Mouse (Mus musculus) spleen, adult 18-20 months (tissue): ENCODE results near the gene Glud1.

Source experiments
- DNase-seq, 2 experiments: peaks; one replicate each; pipeline ENCODE4 v3.0.0; 2022; ENCODE audit warnings: mixed read lengths in 2 of 2

The Glud1 gene

DNA sequence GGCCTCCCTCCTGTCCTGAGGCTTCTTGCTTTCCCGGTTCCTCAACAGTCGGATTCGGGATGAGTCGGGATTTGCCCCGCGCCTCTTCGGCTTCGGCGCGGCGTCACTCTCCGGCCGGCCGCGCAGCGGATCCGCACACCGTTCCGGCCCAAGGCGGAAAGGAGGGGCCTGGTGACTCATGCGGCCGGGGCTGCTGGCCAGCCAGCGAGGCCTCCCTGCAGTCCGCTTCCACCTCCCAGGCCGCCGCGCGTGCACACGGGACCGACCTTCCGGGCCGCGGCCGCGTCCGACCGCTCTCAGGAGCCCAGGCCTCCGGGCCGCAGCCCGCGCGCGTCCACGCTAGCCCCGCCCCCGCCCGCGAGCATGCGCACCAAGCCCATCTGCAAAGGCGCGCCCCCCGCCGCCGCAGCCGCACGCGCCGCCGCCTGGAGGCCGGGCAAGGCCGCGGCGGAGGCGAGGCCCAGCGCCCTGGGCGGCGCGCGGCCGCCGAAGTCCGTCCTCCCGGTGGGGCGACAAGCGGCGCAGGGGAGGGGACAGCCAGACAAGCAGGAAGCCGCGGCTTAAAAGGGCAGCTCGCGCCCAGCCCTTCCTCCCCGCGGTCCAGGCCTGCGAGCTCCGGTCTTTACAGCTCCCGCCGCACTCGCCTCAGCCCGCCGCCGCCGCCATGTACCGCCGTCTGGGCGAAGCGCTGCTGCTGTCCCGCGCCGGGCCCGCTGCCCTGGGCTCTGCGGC lies at the start of gene Glud1, which contains the start of gene Shld2:
TSS of gene Glud1 (plus strand) at position 494 of the 732 bp plus-strand sequence.
TSS of gene Shld2 (minus strand) at position 260 of the 732 bp plus-strand sequence.
- DNase-seq: peak; percentile 94 to 95

DNA sequence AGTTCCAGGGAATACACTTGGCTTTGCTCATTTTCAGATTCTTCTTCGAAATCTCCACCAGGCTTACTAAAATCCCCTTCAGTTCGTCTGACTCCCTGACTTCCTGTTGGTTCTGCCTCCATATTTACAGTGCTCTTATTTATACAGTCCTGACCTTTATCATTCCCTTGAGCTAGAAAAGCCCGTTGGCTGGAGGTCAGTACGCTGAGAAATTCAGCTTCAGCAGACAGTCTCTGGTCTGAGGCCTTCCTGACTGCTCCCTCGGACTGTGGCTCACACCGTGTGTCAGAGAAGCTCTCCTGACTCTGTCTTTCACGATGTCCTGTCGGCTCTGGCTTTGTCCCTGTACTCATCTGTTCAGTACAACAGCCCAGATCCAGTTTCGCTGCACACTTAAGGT lies 42.5 kb upstream of the Glud1 start:
- DNase-seq: no peak

DNA sequence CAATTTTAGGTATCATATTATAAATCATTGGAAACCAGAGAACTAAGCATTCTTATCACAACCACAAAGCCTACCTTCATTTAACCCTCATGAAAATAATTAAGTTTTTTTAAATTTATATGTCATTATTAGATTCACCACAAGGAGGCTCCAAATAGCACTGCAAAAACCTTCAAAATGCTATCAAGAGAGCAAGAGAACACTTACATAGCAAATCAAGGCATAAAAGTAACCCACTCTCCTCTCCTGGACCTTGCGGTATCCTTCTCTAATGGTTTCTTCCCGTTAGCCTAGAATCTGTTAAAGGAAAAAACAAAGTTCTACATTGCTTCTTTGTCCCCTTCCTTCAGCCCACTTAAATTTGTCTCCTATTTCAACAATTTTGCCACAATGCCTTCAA lies 37.2 kb upstream of the Glud1 start:
- no peak for DNase-seq

DNA sequence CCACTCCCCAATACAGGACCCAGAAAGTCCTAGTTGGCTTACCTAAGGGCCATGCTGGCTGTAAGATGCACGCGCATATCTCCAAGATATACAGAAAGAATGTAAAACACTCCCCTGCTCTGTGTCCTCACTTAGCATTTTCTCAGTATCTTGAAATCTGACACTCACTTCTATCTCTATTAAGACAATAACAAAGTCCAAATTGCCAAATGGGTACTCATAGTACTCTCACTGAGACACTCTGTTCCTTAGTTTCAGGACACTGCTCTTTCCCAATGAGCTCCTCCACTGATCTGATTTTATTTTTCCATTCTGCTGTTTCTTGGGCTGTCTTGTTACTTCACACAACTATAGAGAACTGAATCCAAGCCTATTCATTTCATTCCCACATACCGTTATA lies 36.4 kb upstream of the Glud1 start:
- DNase-seq: no peak

DNA sequence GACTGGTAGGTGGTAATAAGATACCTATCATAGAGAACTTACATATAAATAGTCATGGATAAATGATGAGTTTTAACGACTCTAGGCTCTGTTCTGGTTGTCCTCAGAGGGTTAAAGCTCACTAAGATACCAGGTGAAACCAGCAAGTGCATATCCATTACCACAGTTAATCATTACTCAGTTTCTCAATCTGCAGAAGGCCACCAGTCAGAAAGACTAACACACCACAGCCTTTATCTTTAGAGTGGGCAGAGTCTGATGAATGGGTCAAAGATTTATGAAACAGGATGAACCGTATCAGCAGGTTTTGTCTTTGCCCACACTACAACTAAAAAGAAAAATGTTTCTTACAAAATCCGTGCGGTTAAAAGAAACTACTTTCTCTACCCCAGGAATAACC lies 35.3 kb upstream of the Glud1 start:
- no peak for DNase-seq

DNA sequence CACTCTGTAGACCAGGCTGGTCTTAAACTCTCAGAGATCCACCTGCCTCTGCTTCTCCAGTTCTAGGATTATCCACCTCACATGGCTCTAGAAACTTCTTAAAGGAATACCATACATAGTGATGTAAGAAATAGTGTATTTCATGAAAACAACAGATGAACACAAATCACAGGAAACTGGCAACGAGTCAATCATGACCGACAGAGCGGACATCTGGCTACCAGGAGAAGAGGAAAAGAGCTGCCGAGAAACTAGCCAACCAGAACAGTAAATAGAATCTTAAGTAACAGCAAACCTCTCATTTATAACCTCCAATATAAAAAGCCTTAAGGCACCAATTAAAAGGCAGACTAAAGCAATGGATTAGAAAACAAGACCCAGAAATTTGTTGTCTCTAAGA lies 30.8 kb upstream of the Glud1 start:
- DNase-seq: no peak

DNA sequence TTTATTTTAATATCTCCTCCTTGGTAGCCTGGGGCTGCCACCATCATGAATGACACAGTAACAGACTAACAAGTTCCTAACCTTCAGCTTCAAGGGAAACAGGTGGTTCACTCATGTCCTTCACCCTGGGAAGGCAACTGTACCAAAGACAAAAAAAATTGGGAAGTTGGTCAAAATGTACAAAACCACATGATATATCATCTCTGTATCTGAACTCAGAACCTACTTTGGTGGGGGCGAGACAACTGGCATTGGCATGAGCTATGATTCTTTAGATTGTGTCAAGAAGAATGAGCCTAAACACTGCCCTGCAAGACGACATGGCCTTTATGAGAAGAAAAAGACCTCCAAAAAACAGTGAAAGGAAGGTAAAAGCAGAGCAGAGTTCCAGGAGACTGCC lies 29.7 kb upstream of the Glud1 start:
- DNase-seq: no peak

DNA sequence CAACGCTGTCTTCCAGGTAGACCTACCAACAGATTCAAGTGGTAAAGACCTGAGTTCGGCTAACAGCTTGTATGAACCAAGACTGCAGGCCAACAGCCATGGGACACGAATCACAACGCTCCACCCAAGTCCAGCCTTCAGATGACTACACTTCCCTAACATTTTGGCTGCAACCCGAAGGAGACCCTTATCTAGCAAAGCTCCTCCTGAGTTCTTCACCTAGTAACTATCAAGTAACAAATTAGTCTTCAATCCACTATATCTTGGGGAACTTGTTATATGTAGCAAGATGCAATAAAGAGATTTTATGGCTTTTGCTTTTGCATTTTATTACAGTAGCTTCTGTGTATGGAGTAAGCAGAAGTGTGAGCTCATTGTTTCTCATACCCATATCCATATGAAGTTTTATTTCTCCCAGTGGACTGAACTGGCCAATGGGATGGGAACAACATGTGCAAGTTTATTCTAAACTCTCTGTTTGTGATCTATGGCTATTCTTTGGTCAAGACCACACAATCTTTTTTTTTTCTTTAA lies 28.7 kb upstream of the Glud1 start:
- no peak for DNase-seq

DNA sequence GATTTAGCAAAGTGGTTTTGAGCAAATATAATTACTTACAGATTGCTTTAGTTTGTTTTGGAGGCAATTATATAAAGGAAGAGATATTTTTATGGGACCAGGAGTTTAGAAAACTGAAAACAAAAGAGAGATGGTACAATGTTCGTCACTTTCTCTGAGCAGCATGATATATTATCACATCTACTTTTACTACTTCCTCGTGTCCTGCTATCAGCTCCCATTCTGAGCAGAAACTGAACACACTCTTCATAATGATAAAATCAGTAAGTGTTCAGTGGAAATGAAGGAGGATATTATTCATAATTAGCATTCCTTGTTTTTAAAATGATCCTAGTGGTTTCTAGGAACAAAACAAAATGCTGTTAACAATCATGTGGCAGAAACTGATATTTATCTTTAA lies 22.1 kb upstream of the Glud1 start:
- DNase-seq: no peak

DNA sequence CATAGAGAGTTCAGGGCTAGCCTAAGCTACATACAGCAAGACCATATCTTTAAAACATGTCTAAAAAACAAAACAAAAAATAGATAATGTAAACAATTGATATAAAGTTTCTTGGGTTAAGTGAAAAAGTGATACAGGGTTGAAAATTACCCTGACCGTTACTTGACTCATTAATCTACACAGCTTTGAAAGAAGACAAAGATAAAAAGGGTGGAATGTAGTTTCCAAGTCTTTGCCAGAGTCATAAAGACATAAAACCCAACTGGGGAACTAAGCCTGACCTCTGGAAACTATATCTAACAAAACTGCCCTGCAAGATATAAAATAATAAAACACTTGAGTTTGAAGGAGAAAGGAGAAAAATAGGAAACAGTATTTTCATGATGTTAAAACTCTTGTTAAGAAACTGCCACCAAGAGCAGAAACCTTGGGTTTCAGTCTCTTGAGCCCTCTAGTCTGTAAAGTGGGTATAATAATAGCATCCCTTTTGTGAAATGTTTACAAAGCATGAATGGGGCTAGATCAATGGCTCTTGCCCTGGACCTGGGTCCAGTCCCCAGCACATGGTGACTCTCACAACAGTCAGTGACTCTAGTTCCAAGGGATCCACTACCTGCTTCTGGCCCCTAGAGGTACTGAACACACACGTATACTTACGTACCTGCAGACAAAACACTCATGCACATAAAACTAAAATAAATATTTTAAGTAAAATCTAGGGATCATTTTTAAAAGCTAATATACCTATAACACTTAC lies 21.1 kb upstream of the Glud1 start:
- no peak for DNase-seq

DNA sequence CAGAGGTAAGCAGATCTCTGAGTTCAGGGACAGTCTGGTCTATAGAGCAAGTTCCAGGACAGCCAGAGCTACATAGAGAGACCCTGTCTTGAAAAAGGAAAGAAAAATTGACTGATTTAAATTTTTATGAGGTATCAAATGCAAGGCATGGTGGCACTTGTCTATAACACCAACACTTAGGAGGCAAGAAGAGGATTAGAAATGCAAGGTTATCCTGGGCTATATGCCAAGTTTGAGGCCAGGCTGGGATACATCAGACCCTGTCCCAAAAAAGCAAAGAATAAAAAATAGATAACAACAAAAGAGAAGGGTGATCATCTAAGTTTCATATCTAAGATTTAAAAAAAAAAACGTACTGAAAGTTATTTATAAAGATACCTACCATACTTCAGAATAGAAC lies 20.3 kb upstream of the Glud1 start:
- no peak for DNase-seq

DNA sequence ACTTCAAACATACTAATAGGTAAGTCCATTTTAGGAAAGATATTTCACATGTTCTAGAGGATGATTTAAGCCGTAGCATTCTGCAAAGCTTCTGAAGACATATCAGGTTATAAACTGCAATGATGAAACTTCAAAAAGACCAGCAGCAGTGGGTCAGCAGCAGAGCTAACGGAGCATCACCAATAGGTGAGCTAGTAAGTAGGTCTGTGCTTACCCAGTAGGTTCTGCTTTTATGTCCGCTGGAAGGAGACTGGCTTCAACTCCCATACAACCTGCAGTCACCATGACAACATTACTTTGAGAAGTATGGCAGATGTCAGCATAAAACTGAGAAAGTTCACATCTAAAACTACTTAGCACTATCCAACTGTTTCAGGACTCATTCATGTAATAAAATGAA lies 16.9 kb upstream of the Glud1 start:
- no peak for DNase-seq

DNA sequence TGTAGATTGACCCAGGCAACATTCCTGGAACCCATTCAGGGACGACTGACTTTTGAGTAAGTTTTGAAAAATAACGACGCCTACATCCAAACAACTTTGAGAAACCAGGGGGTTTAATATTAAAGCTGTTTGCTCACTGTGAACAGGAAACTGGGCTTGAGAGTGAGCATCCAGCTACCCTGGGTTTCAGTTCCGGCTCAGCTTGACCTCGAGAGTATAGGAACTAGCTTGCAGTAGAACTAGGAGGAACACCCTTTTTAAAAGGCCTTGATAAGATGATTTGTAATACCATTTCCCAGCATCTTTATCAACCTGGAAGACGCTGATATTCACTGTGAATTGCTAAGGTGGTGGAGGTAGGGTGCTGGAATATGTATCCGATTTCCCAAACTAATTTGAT lies 14.2 kb upstream of the Glud1 start:
- peak; percentile 20 to 29 for DNase-seq

DNA sequence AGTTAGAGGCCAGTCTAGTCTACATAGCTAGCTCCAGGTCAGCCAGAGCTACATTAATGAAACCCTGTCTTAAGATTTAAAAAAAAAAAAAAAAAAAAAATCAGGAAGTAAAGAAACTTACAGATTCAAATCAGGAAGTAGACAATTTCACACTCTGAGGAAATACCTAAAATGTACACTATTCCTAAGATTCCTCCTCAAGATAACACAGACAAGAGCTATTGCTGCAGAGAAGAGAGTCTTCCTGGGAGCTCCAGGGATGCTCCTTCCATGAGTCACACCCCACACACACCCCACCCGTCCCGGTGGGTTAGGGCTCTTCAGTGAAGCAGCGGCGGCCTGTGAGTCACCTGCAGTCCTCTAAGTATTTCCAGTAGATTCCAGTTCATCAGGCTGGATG lies 13.5 kb upstream of the Glud1 start:
- no peak for DNase-seq

DNA sequence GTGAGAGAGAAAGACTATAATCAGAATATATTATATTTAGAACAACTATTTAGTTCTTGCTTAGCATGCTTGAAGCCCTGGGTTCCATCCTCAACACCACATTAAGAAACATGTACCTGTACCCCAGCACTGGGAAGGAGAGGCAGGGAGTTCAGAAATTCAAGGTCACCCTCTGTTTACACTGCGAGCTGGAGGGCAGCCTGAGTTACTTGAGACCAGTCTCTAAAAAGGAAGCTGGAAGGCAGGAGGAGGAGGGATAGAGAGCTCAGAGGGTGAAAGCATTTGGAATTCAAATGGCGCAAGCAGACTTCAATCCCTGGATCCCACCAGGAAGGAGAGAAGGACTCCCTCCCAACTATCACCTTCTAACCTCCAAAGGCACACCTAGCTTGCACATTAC lies 12.9 kb upstream of the Glud1 start:
- no peak for DNase-seq

DNA sequence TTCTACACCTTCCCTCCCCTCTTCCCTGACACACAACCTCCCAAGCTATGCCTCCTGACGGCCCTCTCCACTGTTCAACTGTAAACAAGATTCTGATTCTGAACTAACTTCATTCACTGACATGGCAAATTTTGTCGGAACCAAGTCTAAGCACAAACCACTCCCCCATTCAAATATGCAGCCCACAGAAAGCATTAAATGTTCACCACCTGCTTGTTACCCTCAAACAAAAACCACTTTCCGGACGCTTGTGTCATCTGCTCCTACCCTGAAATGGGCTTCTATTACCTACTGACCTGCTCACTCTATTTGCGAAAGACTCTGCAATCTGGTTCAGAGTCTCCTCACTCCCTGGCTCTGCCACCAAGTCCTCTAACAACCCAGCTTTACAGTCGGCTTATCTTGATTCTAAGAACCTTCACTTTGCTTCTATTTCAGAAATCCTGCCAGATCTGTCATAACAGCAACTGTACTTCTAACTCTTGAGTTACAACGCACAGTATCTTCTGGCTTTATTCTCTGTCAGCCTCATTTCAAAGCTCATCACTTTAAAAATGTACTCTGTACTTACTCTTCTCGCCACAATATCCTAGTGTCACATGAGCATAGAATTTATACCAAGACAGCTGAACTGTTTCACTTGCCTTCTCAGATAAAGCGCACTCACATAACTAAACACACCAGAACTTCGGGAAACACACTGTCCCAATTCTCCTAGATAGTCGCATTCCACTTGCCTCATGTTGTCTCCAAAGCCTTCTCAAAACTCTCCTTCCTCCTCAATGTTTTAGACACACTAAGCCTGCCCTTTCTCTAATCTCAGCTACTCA lies 11.4 kb upstream of the Glud1 start:
- no peak for DNase-seq

DNA sequence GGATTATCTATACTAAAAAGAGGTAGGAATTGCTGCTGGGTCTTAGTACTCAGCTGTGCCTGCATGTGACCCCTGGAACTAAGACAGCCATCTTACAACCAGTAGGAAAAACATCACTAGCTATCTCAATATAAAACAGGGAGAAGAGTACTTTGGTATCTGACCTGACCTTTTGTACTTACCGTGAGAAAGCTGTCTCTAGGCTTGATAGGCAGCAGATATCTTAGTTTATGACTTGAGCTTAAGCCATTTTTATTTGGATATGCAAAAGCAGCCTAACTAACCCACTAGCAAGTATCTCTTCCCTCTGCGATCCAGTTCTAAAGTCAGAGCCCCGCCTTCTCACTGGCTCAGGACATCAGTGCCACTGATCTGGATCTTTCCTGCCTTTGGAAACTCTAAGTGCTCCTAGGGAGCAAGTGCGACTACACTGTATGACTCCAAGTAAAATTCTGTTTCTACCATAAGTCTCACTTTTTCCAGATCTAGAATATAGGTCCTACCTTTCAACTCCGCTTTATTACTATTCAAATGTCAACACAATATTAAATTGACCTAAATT lies 7.8 kb upstream of the Glud1 start:
- no peak for DNase-seq

DNA sequence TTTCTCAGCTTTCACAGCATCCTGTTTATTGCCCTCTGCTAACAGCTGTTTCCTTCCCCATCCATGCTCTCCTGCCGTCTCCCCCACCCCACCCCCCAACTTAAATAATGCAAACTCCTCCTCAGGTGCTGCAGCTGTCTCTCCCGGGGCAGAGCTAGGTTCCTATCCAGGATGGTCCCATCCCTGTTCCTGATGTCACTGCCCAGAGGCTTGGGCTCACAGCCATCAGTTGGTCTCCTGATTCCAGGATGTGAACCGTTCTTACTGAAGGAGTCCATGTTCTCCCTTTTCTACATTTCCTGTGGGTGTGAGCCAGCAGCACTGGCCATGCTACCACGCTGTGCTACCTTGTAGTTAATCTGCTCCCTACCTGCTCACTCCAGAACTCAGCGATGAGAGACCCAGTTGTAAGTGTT lies 7.3 kb upstream of the Glud1 start:
- DNase-seq: no peak

DNA sequence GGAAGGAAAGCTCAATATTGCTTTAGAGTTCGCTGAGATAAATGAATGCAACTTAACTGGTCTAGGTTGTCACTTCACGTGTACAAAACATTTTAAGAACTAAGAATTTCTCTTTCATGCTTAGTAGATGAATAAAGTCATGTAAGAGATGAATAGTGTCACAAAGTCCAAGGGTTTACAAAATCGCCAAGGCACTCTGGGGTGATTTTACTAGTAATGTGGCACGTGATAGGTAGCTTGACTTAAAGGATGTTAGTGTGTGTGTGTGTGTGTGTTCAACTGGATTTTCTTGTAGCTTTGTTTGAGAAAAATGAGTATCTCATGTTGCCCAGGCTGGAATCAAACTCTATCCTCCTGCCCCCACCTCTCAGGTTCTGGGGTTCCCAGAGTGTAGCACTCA lies 1.3 kb upstream of the Glud1 start:
- no peak for DNase-seq

DNA sequence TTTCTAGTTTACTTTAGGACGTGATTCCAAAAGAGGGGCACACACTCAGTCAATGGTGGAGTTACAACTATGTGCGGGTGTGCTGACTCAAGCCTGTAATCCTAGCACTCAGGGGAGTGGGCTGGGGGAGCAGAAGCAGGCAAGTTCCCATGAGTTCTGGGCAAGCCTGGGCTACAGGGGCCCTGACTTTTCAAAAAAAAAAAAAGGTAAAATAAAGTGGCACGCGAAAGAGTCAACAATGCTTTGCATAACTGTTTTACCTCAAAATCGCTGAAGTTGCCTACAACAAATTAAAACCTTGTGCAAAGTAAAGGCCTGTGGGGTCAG lies 657 bp upstream of the Glud1 start:
- no peak for DNase-seq

DNA sequence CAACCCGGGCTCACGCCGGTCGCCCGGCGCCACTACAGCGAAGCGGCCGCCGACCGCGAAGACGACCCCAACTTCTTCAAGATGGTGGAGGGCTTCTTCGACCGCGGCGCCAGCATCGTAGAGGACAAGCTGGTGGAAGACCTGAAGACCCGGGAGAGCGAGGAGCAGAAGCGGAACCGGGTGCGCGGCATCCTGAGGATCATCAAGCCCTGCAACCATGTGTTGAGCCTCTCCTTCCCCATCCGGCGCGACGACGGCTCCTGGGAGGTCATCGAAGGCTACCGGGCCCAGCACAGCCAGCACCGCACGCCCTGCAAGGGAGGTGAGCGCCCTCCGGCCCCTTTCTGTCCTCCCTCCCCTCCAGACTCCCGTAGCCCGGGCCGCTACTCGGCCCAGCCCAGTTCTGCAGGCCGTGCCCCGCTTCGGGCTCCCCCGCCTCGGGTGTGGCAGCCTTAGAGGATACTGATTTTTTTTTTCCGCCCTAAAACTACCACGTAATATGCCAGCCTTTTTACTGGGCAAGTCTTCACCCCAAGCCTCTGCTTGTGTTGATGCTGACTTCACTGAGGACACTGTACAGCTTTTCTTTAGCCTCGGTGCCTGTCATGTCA lies 599 bp downstream of the Glud1 start:
- DNase-seq: peak; percentile 54 to 63

DNA sequence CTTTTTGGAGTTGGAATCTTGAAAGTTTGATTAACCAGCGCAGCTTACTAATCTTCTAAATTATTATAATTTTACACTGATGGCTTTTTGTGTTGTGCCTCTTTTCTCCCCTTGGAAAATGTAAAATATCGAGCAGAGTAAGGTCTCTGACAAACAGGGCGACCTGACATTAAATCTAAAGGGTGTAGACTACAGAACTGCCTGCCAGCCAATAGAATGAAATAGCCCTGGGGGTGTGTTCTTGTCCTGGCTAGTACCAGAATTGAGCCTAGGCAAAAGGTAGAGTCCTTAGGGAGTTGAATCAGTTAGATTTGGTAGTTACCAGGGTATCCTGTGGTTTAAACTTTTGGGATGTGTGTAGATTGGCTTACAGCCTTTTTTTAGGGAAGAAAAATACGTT lies 1.2 kb downstream of the Glud1 start:
- DNase-seq: no peak
